Mouse (Mus musculus) right cerebral cortex, postnatal 36 days (tissue): ENCODE results near the gene Tenm2.
A peak's percentile ranks its signal among the peaks of the same experiment; 100 is the strongest.

Experiments used
- DNase-seq, 2 experiments: peaks; one replicate each; pipeline ENCODE4 v3.0.0; 2022; ENCODE audit warnings: low spot score in 2 of 2, mixed read lengths in 1 of 2

The Tenm2 gene

DNA sequence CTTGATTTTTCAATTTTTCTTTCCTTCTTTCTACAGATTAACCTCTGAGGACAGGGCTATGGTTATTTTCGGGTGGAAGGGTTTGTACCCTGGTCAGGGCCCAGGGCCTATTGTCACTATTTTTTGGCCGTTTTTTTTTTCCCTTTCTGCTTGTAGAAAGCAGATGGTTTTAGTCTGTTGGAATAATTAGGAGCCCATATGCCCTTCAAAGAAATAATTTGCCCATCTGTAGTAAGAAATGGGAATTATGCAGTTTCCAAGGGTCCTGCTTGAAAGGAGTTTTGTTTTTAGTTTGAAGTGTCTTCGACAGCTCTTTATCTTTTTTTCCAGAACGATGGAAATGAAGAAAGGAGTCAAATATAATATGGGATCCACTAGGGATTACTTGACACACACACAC, 1245.8 kb downstream of the Tenm2 start:
- DNase-seq, result no peak

DNA sequence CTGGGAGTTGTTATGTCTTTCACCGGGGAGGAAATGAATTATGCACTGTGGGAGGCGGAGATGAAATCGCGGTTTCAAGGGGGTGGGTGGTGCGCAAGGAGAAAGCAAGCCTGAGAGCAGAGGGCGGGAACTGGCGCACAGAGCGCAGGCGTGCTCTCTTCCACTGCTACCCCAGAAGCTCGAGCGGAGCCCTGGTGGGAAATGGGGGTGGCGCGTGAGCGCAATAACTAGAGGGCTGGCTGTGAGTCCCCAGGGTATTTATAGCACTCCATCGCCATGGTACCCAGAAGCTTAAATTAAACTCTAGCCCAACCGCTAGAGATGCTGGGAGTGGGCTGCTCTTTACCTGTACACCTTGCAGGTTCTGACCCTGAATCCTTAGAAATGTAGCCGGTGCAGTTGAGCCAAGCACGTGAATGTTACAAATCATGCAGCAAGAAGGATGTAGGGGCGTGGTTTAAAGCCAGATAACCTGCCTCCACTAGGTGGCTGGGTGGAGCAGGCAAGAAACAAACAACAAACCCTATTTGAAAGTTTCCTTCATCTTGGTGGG, 1249.8 kb downstream of the Tenm2 start:
- peak; percentile 89 to 93 for DNase-seq

DNA sequence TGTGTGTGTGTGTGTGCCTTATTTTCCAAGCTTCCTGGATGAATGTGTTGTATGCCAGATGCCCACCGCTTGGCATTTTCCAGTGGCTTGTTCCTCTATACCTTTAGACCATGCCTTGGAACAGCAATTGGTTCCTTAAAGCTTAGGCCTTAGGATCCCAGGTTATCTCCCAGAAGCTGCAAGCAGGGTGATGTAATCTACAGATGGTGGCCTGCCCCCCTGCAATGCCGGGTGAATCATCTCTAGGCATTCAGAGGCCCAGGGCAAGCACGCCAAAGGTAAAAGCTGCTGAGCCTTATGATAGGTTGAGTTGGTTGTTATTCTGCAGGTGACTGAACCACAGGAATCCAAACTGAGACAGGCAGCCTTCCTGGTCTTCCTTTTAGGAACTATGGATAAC, 1253.0 kb downstream of the Tenm2 start:
- DNase-seq, result no peak

DNA sequence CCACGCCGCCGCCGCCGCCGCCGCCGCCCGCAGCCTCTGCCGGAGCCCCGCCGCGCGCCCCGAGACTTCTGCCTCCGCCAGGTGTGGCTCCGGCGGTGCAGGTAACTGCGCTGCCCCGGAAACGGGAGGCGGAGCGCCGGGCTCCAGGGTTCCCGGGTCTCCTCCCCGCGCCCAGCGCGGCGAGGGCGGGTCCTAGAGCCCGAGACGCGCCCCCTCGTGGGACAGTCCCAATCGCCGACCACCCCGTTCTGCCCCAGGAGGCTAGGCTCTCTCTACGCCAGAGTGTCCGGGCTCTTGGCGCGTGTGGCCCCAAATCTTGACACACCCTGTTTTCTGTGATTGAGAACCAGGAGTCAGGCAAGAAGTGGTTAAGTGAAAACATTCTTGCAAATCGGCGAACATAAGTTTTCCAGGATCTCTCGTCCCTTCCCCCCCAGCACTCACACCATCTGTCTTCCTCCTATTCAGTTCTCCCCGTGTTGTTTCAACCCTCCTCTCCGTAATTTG, 1255.3 kb downstream of the Tenm2 start, which contains the start of gene Wwc1:
Gene Wwc1 (minus strand): TSS at position 117 of the 507 bp plus-strand sequence.
- peak; percentile 47 to 56 for DNase-seq

DNA sequence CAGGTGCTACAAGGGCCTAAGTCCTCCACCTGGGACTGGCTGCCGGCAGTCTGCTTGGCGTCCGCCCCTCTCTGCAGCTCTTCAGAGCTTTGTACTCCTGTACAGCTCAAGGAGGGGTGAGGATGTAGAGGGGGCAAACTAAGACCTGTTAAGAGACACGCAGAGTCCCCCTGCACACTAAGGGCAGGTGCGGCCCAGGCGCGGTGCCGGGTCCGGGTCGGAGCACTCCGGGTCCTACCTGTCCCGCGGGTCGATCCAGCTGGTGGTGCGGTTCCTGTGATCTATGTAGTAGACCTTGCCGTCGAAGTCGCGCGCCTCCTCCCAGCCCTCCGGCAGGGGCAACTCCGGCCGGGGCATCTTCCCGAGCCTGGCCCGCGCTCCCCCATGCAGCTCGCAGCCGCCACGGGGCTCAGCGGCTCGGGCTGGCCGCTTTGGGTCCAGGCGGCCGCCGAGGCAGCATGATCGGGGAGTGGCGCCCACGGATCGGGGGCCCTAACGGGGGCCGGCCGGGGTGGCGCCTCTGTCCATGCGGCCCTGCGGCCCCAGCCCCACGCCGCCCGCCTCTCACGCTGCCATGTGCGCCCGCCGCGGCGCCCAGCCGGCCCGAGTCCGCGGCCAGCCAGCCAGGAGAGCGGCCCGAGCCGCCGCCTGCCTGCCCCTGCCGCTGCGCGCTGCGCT, 1255.9 kb downstream of the Tenm2 start:
- no peak for DNase-seq

DNA sequence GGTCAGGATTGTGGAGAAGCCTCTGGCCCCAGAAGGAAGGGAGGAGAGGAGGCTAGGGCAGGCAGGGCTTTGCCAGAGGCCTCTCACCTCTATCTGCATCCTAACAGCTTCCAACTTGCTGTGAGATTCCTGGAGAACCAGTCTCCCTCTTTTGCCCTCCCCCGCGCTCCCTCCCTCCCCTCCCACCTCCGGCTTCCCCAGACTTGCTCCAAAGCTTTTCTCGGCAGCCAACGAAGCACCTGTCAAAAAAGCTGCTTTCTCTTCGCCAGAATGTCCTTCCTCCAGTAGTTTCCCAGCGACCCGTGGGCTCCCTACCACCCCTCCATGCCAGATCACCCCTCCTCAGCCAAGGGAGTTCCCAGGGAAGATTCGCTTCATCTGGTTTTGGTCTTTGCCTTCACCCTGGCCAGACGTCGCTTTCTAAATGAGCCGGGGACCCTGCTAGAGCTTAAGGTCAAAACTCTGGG, 1256.5 kb downstream of the Tenm2 start:
- DNase-seq, result no peak

DNA sequence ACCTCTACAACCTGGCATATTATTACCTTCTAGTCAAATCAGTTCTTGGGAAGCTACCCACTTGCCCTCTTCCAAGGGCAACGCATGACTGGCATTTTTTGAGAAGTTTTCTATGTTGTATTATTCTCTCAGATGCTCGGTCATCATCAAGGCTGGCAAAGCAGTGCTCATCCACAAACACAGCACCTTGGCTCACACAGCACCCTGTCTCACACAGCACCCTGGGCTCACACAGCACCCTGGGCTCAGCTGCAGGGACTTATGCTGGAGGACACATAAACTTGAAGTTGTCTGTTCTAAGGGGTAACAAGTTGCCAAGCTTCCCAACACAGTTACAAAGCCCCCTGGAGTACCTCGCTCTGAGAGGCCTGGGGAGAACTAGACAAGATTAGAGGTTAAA, 1258.0 kb downstream of the Tenm2 start:
- DNase-seq, result no peak

DNA sequence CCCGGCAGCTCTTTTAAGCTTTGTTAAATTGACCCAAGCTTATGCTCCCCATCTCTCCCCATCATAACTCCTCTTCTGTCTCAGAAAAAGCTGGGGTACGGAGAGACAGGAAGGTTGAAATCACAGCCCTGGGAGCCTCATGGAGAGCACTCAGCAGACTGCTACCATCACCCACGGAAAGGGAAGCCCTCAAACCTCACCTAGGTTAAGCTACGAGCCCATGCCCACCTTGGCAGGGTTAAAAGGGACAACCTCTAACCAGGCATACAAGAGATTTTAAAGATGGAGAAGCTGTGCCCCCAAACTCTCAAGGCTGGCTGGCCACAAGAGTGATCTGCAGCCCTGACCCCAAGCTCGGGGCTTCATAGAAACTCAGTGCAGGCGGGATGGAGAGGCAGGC, 1258.7 kb downstream of the Tenm2 start:
- no peak for DNase-seq

DNA sequence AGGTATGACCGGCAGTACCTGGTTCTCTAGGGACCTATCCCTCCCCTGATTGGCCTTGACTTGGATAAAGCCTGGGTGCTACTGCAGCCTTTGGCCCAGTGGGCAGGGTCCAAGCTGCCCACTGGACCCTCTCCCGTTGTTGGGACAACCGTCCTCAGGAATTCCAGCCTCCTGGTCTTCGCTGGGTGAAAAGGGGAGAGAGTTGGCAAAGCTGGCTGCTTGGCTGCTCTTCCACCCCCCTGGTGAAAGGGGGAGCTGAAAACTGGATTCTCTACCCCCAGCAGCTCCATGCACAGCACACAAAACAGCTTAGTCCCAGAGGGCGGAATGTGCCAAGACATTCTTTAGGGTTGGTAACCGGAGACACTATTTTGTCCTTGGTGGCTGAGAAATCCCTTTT, 1259.3 kb downstream of the Tenm2 start:
- no peak for DNase-seq

DNA sequence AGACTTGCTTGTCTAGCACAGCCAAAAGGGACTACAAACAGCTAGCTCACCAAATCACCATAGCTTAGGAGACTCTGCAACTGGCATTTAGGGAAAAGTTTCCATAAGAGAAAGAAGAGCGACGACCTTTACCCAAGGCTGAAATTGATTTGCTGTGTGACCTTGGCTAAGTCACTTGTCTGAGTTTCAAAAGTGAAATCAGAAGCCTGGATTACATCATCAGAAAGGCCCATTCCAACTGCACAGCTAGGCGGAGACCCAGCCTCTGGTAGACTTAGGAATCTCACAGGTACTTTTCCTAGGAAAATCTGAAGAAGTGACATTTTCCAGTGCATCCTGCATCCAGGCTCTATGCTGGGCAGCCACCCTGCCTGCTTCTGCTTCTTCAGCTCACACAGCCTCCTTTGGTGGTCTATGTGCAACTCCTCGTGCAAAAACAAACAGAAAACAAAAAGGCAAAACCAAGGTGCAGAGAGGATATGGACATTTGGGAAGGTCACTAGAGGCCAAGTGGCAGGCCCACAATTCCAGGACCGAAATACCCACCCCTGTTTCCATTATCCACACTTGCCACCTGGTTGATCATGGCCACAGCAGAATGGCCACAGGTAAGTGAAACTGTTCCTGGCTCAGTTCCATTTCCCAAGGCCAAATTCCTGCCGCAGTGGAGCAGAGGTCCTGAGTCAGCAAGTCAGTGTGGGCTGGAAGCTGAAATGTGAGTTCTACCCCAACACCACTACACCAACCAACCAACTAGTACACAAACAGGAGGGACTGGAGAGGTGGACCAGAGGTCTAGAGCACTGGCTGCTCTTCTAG, 1260.9 kb downstream of the Tenm2 start:
- no peak for DNase-seq

DNA sequence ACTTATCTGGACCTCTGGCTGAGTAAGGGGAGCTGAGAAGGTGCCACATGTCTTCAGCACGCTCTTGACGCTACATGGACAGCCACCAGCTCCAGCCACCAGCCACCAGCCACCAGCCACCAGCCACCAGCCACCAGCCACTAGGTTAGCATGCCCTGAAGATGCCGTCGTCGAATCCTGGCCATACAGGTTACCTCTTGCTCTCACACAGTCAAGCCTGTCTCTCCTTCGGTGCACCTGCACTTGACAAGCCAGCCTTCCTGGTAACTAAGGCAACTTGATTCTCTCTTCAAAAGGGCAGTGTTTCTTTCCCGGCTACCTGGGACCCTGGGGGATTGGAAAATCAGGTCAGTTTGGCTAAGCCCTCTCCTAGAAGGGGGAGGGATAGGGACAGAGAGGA, 1262.6 kb downstream of the Tenm2 start:
- no peak for DNase-seq

DNA sequence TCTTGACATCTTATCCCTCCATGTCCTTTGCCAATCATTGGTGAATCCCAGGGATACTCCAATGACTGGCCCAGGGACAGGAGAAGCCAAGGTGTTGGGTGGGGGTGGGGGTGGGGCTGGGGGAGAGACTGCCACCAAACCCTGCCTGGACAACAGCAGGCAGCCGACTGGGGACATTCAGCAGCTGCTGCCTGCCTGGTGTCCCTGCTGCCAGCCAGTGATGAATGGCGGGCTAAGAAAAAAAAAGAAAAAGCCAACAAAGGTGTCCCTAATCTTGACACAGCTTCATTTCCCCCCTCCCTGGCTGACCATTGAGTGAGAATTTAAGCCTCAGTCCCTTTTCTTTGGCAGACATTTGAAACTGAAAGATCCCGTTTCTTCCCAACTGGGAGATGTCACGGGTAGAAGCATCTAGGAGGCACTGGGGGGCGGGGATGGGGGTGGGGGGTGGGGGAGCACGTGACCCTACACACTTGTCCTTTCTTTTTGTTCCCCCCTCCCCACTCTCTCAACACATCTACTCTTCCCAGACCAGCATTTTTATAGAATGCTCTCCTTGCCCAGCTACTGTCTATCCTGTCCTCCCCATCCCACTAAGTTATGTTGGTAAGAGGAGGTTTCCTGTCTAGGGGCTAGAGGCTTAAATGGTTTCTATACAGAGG, 1263.4 kb downstream of the Tenm2 start:
- DNase-seq, result no peak

DNA sequence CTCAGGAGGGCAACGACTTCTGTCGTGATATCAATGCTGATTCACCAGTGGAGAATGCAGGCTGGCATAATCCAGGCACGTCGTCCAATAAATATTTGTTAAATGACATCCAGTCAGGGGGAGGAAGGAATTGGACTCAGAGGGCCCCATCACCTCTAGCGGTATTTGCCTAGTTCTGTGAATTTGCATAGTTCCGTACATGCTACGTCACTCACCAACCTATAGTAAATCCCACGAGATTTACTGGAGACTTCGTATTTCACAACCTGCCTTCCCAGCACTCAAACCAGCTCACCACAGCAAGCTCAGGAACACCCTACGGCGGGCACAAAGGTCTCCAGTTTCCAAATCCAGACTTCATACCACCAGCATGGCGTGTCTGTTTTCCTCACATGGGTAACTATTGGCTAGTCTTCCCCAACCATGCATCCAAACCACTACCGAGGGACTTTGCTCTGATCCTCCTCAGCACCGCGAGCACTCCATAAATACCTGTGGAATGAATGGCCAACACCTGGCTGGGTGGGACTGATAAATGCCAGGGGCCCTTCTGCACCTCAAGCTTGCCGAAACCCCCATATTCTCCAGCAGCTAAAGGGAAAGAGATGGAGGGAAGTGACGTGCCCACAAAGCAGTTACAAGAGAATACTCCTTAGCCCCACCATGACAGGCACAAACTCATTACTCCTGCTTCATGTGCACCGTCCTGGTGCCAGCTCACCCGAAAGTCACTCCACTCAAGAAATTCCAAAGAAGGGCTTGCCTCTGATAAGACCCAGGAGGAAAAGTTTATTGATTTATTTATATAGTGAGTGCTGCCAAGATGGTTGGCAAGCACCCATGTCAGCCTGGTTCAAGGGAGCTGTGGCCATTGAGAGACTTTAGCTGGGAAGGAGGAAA, 1264.7 kb downstream of the Tenm2 start:
- DNase-seq, result no peak

DNA sequence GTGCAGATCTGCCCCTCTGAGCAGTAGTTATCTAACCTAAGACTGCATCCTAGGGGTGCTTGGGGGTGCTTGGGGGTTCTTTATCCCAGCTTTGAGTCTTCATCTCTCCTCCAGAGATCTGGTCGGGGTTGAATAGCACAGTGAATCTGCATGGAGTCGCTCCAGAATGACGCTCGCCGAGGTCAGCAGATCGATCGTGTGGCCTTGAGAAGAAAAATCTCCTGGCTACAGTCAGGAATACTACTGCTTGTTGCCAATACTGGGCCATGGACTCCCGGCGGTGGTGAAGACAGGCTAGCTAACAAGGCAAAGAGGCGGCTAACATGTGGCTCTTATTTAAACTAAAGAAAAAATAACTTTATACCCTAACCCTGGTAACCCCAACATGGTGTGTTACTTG, 1267.5 kb downstream of the Tenm2 start:
- DNase-seq, result no peak

DNA sequence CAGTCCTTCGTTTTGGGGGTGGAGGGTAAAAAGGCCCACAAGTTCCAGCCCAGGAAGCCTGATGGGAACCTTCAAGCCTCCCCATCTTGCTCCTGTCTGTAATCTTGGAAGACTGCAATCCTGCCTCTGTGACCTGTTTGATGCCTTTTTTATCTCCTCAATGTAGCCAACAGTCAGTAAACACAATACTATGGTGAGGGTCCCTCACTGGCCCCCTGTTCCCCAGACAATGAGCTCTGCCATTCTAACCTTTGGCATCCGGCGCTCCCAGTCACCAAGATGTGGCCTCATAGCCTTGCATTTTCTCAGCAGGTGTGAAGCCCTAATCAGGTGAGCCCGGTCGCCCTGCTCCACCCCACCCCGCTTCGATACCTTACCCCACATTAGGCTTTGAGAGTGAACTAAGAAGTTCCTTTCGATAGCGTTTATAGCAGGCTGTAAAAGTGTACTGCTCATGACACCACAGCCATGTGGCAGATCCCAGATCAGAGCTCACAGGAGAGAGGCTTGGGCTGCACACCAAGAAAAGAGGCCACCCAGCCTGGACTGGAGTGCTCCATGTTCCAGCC, 1271.7 kb downstream of the Tenm2 start:
- DNase-seq, result no peak

DNA sequence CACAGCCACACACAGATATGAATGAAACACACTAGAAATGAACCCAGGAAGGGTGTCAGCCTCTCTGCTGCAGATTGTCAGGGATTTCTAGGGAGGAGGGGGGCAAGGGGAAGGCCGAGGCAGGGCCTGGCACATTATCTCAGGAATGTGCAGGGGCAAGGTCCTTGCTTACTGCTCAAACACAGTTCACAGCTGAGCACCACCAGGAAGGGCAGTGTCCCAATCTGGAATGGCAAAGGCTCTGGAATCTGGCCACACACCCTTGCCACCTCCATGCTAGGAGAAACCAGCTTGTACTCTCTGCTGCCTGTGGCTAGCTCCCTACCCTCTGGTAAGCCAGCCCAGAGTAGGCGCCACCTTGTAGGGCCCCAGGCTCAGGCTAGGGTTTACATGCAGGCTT, 1272.2 kb downstream of the Tenm2 start:
- no peak for DNase-seq

DNA sequence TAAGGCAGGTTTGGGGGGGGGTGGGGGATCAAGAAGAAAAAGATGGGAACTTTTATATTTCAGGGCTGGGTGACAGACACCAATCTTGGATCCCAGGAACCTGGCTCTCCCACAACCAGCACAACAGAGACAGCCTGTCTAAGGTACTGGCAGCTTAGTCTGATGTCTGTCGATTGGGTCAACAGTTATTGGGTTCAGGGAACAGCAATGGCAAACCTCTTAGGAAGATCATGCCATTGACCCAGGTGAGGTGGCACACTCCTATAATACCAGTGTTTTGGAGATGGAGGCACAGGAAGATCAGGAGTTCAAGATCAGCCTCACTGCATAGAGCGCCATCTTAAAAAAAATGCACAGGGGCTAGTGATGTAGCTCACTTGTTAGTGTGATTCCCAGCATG, 1273.3 kb downstream of the Tenm2 start:
- DNase-seq, result no peak

DNA sequence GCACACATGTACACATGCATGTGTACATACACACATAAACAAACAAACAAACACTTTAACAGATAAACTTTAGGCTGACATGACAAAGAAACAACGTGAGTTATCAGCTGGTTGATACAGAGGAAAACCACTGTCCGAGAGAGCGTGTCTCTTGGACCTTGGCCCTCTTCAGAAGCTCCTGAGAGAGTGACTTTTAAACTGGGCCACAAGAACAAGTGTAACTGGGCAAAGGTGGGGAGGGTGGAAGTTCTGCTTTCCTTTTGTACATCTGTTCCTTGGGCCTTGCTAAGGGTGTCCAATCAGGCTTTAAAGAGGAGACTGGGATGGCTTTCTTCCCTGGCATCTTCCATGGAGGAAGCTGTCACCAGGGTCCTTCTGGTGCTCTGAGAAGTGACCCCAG, 1276.5 kb downstream of the Tenm2 start:
- DNase-seq, result no peak
